Mouse (Mus musculus): ENCODE results near the gene 4930558K02Rik. TPM values are rescaled to one million over a fixed set of nuclear protein-coding genes. Genes with fewer than 3 reads are reported as not detected.

Gene 4930558K02Rik
- total and polyA plus RNA-seq, 2 experiments: not detected

- H3K4me3 ChIP-seq (ENCODE audit: insufficient read depth, low read depth, low read length): no peak overlapping the region
- DNase-seq (ENCODE audit: extremely low read depth, low read depth, low spot score): no peak
- no peak overlapping the region for H3K9ac ChIP-seq (ENCODE audit: low read depth, low read length)
- 91% methylated on average over 9 of the region's 9 CpGs for WGBS
- no peak overlapping the region for H3K27ac ChIP-seq (replicated peaks; ENCODE audit: insufficient read depth, low read depth, low read length)
- no peaks in the 10 kb centered on the region for H3K79me2 ChIP-seq (ENCODE audit: control insufficient read depth, insufficient read depth, low read length)
- TF ChIP-seq POLR2A (IDR thresholded peaks at IDR 0.05; ENCODE audit: extremely low read depth, insufficient read depth, low read length) (no peak), CTCF (IDR thresholded peaks at IDR 0.05; ENCODE audit: low read depth, low read length) (no peak)
- no peaks in the 10 kb centered on the region for H3K36me3 ChIP-seq (ENCODE audit: control insufficient read depth, insufficient read depth, low read length)
- no peaks in the 10 kb centered on the region for H3K27me3 ChIP-seq (ENCODE audit: control insufficient read depth, insufficient read depth, low read length)
- H3K4me1 ChIP-seq (ENCODE audit: control insufficient read depth, insufficient read depth, low read length): no peaks in the 10 kb centered on the region
These were observed 58.7 kb downstream of the 4930558K02Rik start for GRCm38 (mm10) chr1:161920475-161921454.

GRCm38 (mm10) chr1:161919594-161919993 lies 59.8 kb downstream of the 4930558K02Rik start:
- no peaks in the 10 kb centered on the region for H3K79me2 ChIP-seq (ENCODE audit: control insufficient read depth, insufficient read depth, low read length)
- no peak overlapping the region for H3K27ac ChIP-seq (replicated peaks; ENCODE audit: insufficient read depth, low read depth, low read length)
- no peaks in the 10 kb centered on the region for H3K4me1 ChIP-seq (ENCODE audit: control insufficient read depth, insufficient read depth, low read length)
- no peak overlapping the region for H3K9ac ChIP-seq (ENCODE audit: low read depth, low read length)
- no peaks in the 10 kb centered on the region for H3K36me3 ChIP-seq (ENCODE audit: control insufficient read depth, insufficient read depth, low read length)
- WGBS: 94% methylated on average over 2 of the region's 2 CpGs
- H3K4me3 ChIP-seq (ENCODE audit: insufficient read depth, low read depth, low read length): no peak overlapping the region
- DNase-seq (ENCODE audit: extremely low read depth, low read depth, low spot score): no peak
- TF ChIP-seq CTCF (IDR thresholded peaks at IDR 0.05; ENCODE audit: low read depth, low read length) (no peak), POLR2A (IDR thresholded peaks at IDR 0.05; ENCODE audit: extremely low read depth, insufficient read depth, low read length) (no peak)
- H3K27me3 ChIP-seq (ENCODE audit: control insufficient read depth, insufficient read depth, low read length): no peaks in the 10 kb centered on the region

DNA sequence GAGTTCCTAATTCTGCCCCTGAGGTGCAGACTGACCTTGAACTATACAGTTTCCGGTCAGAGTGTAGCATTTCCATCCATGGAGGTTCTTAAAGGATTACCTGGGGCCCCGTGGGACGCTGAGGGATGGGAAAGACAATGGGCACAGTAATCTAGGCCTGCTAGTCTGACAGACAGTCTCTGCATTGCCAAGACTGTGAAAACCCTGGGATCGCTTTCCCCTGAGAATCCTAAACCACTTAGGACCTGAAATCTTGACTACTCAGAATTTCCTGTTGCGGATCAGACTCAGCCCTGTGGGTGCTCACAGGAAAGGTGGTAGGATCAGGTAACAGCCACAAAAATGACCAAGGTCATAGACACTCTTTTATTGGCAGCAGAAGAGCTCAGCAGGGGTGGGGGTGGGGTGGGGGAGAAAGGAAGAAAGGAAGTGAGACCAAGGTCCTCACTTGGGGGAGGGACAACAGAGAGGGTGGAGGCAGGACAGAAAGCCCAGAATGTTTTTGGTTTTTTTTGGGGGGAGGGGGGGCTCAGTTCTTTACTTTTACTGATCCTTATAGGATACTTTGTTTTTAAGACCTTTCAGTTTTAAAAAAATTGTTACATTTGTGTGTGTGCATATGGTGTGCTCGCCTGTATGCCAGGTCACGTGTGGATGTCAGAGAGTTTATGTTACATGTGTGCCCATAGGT lies 60.6 kb downstream of the 4930558K02Rik start:
- DNase-seq (ENCODE audit: extremely low read depth, low read depth, low spot score): no peak
- 70% methylated on average over 7 of the region's 7 CpGs for WGBS
- Histone ChIP-seq H3K9ac (ENCODE audit: low read depth, low read length) (no peak overlapping the region), H3K4me3 (ENCODE audit: insufficient read depth, low read depth, low read length) (no peak overlapping the region), H3K79me2 (ENCODE audit: control insufficient read depth, insufficient read depth, low read length) (no peaks in the 10 kb centered on the region), H3K27ac (replicated peaks; ENCODE audit: insufficient read depth, low read depth, low read length) (no peak overlapping the region), H3K4me1 (ENCODE audit: control insufficient read depth, insufficient read depth, low read length) (no peaks in the 10 kb centered on the region), H3K36me3 (ENCODE audit: control insufficient read depth, insufficient read depth, low read length) (no peaks in the 10 kb centered on the region), H3K27me3 (ENCODE audit: control insufficient read depth, insufficient read depth, low read length) (no peaks in the 10 kb centered on the region)
- no peak for TF ChIP-seq POLR2A (IDR thresholded peaks at IDR 0.05; ENCODE audit: extremely low read depth, insufficient read depth, low read length)
- TF ChIP-seq CTCF (IDR thresholded peaks at IDR 0.05; ENCODE audit: low read depth, low read length): no peak

DNA sequence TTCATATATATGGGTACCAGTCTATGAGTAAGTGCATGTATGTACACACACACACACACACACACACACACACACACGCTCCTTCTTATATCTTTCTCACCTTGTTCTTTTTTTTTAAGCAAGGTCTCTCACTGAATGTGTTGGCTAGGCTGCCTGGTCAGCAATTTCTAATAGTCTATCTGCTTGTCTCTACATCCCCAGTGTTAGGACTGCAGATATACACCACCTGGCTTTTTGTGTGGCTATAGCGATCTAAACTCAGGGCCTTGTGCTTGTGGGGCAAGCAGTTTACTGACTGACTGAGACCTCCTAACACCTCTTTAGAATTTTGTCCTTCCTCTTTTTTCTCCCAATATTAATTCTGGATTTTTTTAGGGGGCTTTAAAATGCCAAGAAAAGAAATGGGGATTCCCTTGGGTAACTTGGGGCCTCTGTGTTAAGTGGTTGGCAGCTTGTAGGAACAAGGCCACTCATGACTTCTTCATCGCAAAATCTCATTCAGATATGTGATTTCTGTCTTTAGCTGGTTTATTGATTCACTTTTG lies 61.4 kb downstream of the 4930558K02Rik start:
- Histone ChIP-seq H3K9ac (ENCODE audit: low read depth, low read length) (no peak overlapping the region), H3K27ac (replicated peaks; ENCODE audit: insufficient read depth, low read depth, low read length) (no peak overlapping the region), H3K4me3 (ENCODE audit: insufficient read depth, low read depth, low read length) (no peak overlapping the region), H3K79me2 (ENCODE audit: control insufficient read depth, insufficient read depth, low read length) (no peaks in the 10 kb centered on the region), H3K36me3 (ENCODE audit: control insufficient read depth, insufficient read depth, low read length) (no peaks in the 10 kb centered on the region), H3K27me3 (ENCODE audit: control insufficient read depth, insufficient read depth, low read length) (no peaks in the 10 kb centered on the region), H3K4me1 (ENCODE audit: control insufficient read depth, insufficient read depth, low read length) (no peaks in the 10 kb centered on the region)
- TF ChIP-seq POLR2A (IDR thresholded peaks at IDR 0.05; ENCODE audit: extremely low read depth, insufficient read depth, low read length): no peak
- TF ChIP-seq CTCF (IDR thresholded peaks at IDR 0.05; ENCODE audit: low read depth, low read length): no peak
- no peak for DNase-seq (ENCODE audit: extremely low read depth, low read depth, low spot score)
- WGBS: 92% methylated on average over 3 of the region's 3 CpGs

- TF ChIP-seq CTCF (IDR thresholded peaks at IDR 0.05; ENCODE audit: low read depth, low read length) (no peak), POLR2A (IDR thresholded peaks at IDR 0.05; ENCODE audit: extremely low read depth, insufficient read depth, low read length) (no peak)
- no peak overlapping the region for H3K4me3 ChIP-seq (ENCODE audit: insufficient read depth, low read depth, low read length)
- DNase-seq (ENCODE audit: extremely low read depth, low read depth, low spot score): no peak
- WGBS: 62% methylated on average over 3 of the region's 3 CpGs
- no peak overlapping the region for H3K9ac ChIP-seq (ENCODE audit: low read depth, low read length)
- H3K27ac ChIP-seq (replicated peaks; ENCODE audit: insufficient read depth, low read depth, low read length): no peak overlapping the region
- H3K36me3 ChIP-seq (ENCODE audit: control insufficient read depth, insufficient read depth, low read length): no peaks in the 10 kb centered on the region
- no peaks in the 10 kb centered on the region for H3K79me2 ChIP-seq (ENCODE audit: control insufficient read depth, insufficient read depth, low read length)
- H3K27me3 ChIP-seq (ENCODE audit: control insufficient read depth, insufficient read depth, low read length): no peaks in the 10 kb centered on the region
- H3K4me1 ChIP-seq (ENCODE audit: control insufficient read depth, insufficient read depth, low read length): no peaks in the 10 kb centered on the region
These were observed 63.4 kb downstream of the 4930558K02Rik start for GRCm38 (mm10) chr1:161916036-161916435.

Data from liver, adult 2 months (tissue).